Mouse (Mus musculus): ENCODE measurements at regions not wholly inside any gene's neighbourhood (a gene's known extent, or its start where the extent isn't known, plus 50 kb on each side); places are given as distances from the start of the nearest gene placed in this dataset.
A peak's percentile ranks its signal among the peaks of the same experiment; 100 is the strongest.
"Not testable (repeated sequence)": the region's sequence is repeated elsewhere in the genome, so short reads cannot be mapped to it uniquely, and the experiment has no call there.

- DNase-seq (ENCODE audit: inconsistent ontology term): no peak
Observed at GRCm38 (mm10) chr6:70517932-70518331, 274.1 kb downstream of the Rpia start.

DNA sequence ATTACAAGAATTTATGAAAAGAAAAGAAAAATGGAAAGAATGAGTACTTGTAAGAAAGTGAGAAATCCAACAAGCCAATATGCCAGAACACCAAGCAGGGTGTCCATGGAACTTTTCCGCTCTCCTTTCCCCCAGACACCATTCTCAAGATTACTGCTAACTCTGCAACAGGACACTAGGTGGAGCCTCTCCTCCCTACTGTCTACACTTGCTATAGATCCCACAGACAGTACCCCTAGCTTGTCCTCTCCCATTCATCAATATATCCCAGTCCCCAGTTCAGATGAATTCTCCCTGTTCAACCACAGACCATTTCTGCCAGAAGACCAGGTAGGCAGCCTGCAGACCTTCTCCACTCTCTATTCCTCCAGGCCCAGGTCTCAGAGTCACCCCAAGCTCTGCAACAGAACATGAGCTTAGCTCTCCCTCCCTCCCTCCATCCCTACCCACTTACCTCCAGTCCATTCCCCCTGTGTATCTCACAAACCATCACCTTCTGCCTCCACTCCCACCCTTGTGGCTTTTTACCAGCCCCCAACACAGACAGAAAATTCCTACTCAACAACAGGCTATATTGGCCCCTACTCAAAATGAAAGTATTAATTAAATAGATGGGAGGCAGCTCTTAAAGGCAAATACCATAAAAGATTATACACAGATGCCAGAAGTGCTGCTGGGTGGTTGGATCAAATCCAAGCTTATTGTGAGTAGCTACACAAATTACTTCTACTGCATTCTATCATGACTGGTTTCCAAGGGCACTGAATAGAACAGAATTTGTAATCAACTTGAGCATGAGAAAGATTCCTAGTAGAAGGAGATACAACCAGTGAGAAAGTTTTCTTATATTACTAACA lies 323.2 kb downstream of the Rpia start:
- peak; percentile 19 for DNase-seq (ENCODE audit: inconsistent ontology term)

GRCm38 (mm10) chr6:70457279-70457678 lies 334.8 kb downstream of the Rpia start:
- no peak for DNase-seq (ENCODE audit: inconsistent ontology term)

DNA sequence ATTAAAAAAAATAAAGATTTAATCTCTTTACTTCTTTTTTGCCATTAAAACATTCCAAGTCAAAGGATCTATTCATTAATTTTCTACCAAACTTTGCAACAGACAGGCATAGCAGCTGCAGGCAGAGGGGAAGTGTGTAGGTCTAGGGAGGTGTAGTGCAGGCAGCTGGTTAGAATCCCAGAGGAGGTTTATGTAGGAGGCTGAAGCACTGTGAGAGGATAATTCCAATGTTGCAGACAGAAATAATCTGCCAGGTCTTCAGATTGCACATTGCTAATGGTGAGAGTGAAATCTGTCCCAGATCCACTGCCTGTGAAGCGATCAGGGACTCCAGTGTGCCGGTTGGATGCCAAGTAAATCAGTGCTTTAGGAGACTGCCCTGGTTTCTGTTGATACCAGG lies 357.3 kb downstream of the Rpia start:
- not testable (repeated sequence) for DNase-seq (ENCODE audit: inconsistent ontology term)

GRCm38 (mm10) chr6:70406290-70406689 lies 385.7 kb downstream of the Rpia start:
- not testable (repeated sequence) for DNase-seq (ENCODE audit: inconsistent ontology term)

DNA sequence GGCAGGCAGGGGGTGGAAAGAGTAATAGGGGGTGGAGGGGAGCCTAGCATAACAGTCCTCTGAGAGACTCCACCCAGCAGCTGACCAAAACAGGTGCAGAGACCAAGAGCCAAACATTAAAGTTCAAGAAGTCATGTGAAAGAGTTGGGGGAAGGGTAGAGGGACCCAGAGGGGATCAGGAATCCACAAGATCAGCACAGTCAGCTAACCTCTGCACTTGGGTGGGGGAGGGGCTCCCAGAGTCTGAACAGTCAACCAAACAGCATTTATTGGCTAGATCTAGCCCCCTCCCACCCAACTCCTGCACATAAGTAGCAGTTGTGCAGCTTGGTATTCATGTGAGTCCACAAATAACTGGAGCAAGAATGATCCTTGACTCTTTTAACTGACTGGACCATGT lies 402.2 kb downstream of the Rpia start:
- not testable (repeated sequence) for DNase-seq (ENCODE audit: inconsistent ontology term)

DNA sequence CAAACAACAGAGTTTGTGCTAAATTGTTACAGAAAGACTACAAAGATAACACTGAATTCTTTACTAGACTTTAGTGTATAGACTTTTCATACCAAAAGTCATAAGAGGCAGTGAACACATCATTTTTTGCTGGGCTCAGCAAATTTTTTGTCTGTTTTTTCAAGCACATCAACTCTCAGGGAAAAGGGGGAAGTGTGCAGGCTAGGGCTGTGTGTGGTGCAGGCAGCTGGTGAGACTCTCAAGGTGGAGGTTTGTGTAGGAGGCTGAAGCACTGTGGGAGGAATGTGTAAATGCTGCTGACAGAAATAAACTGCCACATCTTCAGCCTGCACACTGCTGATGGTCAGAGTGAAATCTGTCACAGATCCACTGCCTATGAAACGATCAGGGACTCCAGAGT lies 405.6 kb downstream of the Rpia start:
- DNase-seq (ENCODE audit: inconsistent ontology term): not testable (repeated sequence)

- not testable (repeated sequence) for DNase-seq (ENCODE audit: inconsistent ontology term)
Observed at GRCm38 (mm10) chr6:70379339-70379738, 412.7 kb downstream of the Rpia start.

DNA sequence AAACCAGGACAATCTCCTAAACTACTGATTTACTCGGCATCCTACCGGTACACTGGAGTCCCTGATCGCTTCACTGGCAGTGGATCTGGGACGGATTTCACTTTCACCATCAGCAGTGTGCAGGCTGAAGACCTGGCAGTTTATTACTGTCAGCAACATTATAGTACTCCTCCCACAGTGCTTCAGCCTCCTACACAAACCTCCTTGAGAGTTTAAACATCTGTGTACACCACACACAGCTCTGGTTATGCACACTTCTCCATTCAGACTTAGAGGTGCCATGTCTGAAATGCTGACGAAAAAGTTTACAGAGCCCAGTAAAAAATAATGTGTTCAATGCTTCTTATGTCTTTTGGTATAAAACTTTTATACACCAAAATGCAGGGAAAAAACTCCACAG lies 420.2 kb downstream of the Rpia start:
- DNase-seq (ENCODE audit: inconsistent ontology term): not testable (repeated sequence)

- no peak for DNase-seq (ENCODE audit: inconsistent ontology term)
Observed at GRCm38 (mm10) chr6:70356303-70356702, 435.7 kb downstream of the Rpia start.

- no peak for DNase-seq (ENCODE audit: inconsistent ontology term)
Observed at GRCm38 (mm10) chr6:70342147-70342546, 449.9 kb downstream of the Rpia start.

- DNase-seq (ENCODE audit: inconsistent ontology term): not testable (repeated sequence)
Observed at GRCm38 (mm10) chr6:70340691-70341090, 451.3 kb downstream of the Rpia start.

- DNase-seq (ENCODE audit: inconsistent ontology term): no peak
Observed at GRCm38 (mm10) chr6:70315318-70315717, 476.7 kb downstream of the Rpia start.

- DNase-seq (ENCODE audit: inconsistent ontology term): peak; percentile 6
Observed at GRCm38 (mm10) chr6:70314667-70315066, 477.4 kb downstream of the Rpia start.

- peak; percentile 1 for DNase-seq (ENCODE audit: inconsistent ontology term)
Observed at GRCm38 (mm10) chr6:70301100-70301499, 490.9 kb downstream of the Rpia start.

DNA sequence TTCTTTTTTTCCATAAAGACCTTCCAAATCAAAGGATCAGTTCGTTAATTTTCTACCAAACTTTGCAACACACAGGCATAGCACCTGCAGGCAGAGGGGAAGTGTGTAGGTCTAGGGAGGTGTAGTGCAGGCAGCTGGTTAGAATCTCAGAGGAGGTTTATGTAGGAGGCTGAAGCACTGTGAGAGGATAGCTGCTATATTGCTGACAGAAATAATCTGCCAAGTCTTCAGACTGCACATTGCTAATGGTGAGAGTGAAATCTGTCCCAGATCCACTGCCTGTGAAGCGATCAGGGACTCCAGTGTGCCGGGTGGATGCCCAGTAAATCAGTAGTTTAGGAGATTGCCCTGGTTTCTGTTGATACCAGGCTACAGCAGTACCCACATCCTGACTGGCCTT lies 531.8 kb downstream of the Rpia start:
- DNase-seq (ENCODE audit: inconsistent ontology term): not testable (repeated sequence)

DNA sequence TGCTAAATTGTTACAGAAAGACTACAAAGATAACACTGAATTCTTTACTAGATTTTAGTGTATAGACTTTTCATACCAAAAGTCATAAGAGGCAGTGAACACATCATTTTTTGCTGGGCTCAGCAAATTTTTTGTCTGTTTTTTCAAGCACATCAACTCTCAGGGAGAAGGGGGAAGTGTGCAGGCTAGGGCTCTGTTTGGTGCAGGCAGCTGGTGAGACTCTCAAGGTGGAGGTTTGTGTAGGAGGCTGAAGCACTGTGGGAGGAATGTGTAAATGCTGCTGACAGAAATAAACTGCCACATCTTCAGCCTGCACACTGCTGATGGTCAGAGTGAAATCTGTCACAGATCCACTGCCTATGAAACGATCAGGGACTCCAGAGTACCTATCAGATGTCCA lies 551.9 kb downstream of the Rpia start:
- not testable (repeated sequence) for DNase-seq (ENCODE audit: inconsistent ontology term)

DNA sequence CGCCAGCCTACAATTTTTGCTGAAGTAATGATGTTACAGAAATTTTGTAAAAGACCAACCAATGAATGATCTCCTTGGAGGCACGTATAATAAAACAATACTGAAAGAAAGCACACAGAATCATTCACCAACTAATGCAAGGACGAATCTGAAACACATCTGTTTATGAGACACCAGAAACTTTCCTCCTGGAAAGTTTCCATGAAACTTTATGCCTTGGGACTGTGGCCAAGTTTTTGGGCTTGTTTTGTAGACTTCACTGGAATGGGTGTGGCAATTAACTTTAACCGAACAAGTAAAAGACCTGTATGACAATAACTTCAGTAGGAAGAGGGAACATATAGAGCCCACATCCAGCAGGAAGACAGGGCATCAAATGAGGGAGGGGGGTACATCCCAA lies 564.9 kb downstream of the Rpia start:
- DNase-seq (ENCODE audit: inconsistent ontology term): no peak

DNA sequence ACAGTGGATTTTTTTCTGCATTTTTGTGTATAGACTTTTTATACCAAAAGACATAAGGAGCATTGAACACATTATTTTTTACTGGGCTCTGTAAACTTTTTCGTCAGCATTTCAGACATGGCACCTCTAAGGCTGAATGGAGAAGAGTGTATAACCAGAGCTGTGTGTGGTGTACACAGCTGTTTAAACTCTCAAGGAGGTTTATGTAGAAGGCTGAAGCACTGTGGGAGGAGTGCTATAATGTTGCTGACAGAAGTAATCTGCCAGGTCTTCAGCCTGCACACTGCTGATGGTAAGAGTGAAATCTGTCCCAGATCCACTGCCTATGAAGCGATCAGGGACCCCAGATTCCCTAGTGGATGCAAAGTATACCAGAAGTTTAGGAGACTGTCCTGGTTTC lies 575.4 kb downstream of the Rpia start:
- not testable (repeated sequence) for DNase-seq (ENCODE audit: inconsistent ontology term)

- DNase-seq (ENCODE audit: inconsistent ontology term): not testable (repeated sequence)
Observed at GRCm38 (mm10) chr6:70215781-70216180, 576.3 kb downstream of the Rpia start.
